Mouse (Mus musculus): ENCODE data around the gene Ms4a10. TPM values are rescaled to one million over a fixed set of nuclear protein-coding genes. Genes with fewer than 3 reads are reported as not detected.

The Ms4a10 gene
- polyA plus RNA-seq, 1 experiment from 2014 or later, result not detected

DNA sequence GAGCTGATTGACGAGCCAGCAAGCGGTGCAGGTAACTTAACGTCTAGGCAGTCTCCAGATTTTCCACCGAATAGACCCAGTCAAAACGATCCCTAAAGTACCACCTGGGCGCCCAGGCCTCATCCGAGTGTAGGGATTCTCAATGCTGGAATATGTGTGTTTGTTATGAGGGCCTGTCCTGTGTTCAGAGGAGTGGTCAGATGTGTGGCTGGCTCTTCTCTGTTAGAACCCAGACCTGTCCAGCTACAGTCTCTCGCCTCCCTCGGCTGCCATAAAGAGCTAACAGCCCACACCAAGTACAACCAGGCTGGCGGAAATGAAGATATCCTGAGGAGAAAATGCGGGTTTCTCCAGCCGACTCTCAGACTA, 14.5 kb downstream of the Ms4a10 start:
- peaks cover 30% of the 10 kb centered on the region for H3K27me3 ChIP-seq
- POLR2A ChIA-PET, result no interaction called here
- ATAC-seq, result no peak
- DNase-seq (ENCODE audit: low read depth, low spot score), result no peak
- no peak for TF ChIP-seq CTCF (IDR thresholded peaks at IDR 0.05)
- CTCF ChIA-PET, result interaction anchor here (0.9 to 5.1 kb wide), 4 partner anchors 9 to 83 kb away, joined by 3 to 75 read pairs (median 4); no protein-coding TSS in a partner anchor
- in situ Hi-C loops (cut with MboI; ENCODE audit: low pct_unique_long_range_greater_than_20kb), result loop anchor here (5.0 kb wide), 3 partner anchors 48 to 293 kb away; no protein-coding TSS in a partner anchor

DNA sequence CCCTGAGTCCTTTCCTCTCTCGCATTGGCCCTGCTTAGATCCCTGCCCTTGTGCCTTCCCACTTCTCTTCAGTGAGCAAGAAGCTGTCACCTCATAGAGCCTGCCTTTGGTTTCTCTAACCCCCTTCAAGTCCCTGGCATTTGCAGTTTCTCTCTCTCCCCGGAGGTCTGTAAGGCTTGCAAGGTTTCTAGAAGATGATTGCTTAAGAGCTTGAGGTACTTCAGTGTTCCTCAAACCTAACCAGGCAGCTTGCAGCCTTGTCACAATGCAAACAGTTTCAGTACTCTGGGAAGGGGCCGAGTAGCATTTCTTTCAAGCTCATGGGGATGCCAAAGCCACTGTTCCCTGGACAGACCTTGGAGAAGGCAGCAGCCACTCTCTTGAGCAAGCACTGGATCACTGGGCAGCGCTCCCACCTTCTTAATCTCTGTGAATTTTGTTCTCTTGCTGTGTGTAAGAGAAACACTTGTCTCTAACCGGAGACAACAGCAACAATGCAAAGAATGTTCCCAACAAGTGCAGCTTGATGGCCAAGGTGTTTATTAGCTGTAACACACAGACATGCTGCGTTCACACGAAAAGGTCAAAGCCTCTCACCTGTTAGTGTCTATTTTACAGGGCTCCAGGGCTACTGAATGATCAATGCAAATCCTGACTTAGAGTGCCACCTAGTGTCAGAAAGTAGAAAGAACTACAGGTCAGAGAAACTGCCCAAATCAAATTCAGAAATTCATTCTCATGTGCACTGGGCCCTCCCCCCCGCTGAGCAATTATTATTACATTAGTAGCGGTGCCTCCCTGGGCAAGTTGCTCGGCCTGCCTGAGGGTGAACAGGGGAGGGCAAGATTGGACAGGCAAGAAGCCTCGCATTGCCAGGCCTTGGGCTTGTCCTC, 15.1 kb downstream of the Ms4a10 start:
- ChIA-PET POLR2A (interaction anchor here (0.6 to 1.1 kb wide), 2 partner anchors 48 to 51 kb away, joined by 3 read pairs; no protein-coding TSS in a partner anchor), CTCF (interaction anchor here (0.8 to 5.1 kb wide), 12 partner anchors 8 to 249 kb away, joined by 3 to 75 read pairs (median 3); partner anchors contain the start of genes Ccdc86 and Ms4a10)
- ATAC-seq (peak; percentile 76), DNase-seq (ENCODE audit: low read depth, low spot score) (no peak)
- H3K27me3 ChIP-seq, result peaks cover 25% of the 10 kb centered on the region
- in situ Hi-C loops (cut with MboI; ENCODE audit: low pct_unique_long_range_greater_than_20kb), result loop anchor here (5.0 kb wide), 2 partner anchors 47 to 242 kb away; no protein-coding TSS in a partner anchor
- TF ChIP-seq CTCF (IDR thresholded peaks at IDR 0.05), result peak; percentile 89

DNA sequence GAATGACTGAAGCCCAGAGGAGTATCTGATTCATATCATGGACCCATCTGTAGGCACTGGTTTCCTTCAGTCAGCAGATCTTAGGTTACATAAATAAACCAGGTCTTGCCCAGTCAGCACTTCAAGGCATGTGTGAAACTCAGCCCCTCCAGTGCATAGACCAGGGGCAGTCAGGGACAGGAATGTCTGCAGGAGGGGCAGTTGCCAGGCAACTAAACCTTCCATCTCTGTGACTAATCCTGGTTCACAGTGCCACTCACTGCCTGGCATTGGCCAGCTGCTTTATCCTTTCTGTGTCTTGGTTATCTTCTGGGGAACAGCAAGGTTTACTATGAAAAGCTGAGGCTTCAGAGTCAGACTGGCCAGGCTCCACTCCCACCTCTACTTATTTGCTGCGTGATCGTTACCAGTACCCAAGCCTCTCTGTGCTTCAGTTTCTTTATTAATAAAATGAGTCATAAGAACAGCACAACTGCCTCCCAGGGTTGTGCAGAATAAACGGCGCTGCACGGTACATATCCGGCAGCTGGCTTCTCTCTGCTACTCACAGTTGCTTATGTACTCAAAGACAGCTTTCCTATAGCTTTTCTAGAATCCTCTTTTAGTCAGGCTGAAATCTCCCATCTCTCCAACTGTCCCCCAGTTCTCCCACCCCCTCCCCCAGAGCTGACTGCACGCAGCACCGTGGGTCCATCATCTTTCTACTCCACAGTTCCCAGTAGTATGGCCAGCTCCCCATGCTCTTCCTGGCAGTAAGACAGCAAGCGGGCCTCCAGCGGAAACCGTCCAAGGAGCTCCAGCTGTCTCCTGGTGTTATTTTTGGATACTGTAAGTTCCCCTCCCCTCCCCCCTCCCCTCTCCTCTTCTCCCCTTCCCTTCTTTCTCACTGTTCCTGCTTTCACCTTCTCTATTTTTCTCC, 22.2 kb downstream of the Ms4a10 start:
- ATAC-seq (peak; percentile 92), DNase-seq (ENCODE audit: low read depth, low spot score) (peak; percentile 48)
- TF ChIP-seq CTCF (IDR thresholded peaks at IDR 0.05), result no peak
- in situ Hi-C loops (cut with MboI; ENCODE audit: low pct_unique_long_range_greater_than_20kb), result no loop called here
- peaks cover 7% of the 10 kb centered on the region for H3K27me3 ChIP-seq
- CTCF ChIA-PET, result interaction anchor here (0.9 to 2.7 kb wide), 7 partner anchors 7 to 243 kb away, joined by 3 to 24 read pairs (median 3); no protein-coding TSS in a partner anchor
- POLR2A ChIA-PET, result interaction anchor here (0.6 kb wide), 1 partner anchor 46 kb away, joined by 4 read pairs; no protein-coding TSS in a partner anchor

DNA sequence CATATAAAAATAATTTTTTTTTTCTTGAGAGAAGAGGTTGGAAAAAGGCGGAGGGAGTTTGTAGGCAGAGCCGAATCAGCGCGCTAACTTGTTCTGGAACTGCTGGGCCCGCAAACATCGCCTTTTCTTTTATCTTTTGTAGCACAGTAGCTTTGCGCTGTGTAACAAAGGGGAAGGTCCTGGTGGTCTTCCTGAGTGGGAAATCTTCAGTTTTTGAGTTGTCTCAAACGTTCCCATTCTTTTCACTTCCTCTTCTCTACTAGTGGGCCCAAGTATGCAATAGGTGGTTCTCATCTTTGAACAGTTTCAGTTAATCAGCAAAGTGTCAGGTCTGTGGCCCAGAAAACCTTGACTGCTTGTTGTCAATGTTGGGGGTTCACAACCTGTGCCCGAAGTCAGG, 24.9 kb downstream of the Ms4a10 start:
- ATAC-seq (no peak), DNase-seq (ENCODE audit: low read depth, low spot score) (no peak)
- no peaks in the 10 kb centered on the region for H3K27me3 ChIP-seq
- in situ Hi-C loops (cut with MboI; ENCODE audit: low pct_unique_long_range_greater_than_20kb), result no loop called here
- CTCF ChIA-PET, result interaction anchor here (0.6 to 1.9 kb wide), 5 partner anchors 9 to 42 kb away, joined by 3 to 9 read pairs (median 3); partner anchors contain the start of gene Ptgdr2
- TF ChIP-seq CTCF (IDR thresholded peaks at IDR 0.05), result no peak
- POLR2A ChIA-PET, result interaction anchor here (0.7 to 1.9 kb wide), 3 partner anchors 43 to 267 kb away, joined by 3 to 4 read pairs (median 3); no protein-coding TSS in a partner anchor

DNA sequence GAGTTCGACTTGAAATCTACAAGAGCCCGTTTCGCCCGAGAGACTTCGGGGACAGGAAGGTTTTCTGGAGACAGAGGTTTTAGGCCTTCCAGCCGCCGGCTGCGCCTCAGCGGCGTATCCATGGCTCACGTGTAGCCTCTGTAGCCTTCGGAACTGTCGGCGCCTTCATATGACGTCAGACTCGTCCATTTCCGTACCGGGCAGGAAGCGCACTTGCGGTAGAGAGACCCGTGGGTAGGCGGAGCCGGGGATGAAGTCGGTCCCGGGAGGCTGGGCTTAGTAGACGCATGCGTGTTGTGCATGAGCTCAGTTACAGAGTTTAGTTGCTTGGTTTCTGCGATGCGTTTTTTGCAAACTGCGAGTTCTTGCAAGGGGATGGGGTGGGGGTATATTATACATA, 25.4 kb downstream of the Ms4a10 start, which contains the start of gene Ccdc86:
TSS of gene Ccdc86 (minus strand) at position 155 of the 400 bp plus-strand sequence.
- ChIA-PET POLR2A (interaction anchor here (0.7 to 1.2 kb wide), 2 partner anchors 40 to 43 kb away, joined by 3 read pairs; no protein-coding TSS in a partner anchor), CTCF (interaction anchor here (0.6 to 1.5 kb wide), 5 partner anchors 10 to 52 kb away, joined by 3 to 5 read pairs (median 3); partner anchors contain the start of gene Ptgdr2)
- DNase-seq (ENCODE audit: low read depth, low spot score) (peak; percentile 92), ATAC-seq (peak; percentile 72)
- H3K27me3 ChIP-seq, result no peaks in the 10 kb centered on the region
- in situ Hi-C loops (cut with MboI; ENCODE audit: low pct_unique_long_range_greater_than_20kb), result no loop called here
- TF ChIP-seq CTCF (IDR thresholded peaks at IDR 0.05), result no peak

DNA sequence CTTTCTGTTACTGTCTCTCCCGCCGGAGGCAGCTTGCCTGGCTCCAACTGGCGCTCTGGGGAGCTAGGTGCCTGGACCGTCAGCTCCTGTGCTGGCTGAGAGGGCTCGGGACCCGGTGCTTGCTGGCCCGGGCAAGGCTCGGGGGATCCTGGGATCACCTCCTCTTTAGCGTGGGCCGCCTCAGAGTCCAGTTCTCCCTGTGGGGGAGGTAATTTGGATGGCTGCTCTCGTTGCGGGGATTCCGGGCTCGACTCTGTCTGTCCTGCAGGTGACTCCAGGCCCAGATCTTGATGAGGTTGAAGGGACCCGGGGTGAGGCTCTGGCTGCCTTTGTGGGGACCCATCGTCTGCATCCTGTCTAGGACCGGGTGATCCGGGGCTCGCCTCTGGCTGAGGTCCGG, 26.1 kb downstream of the Ms4a10 start:
- in situ Hi-C loops (cut with MboI; ENCODE audit: low pct_unique_long_range_greater_than_20kb), result no loop called here
- H3K27me3 ChIP-seq, result no peaks in the 10 kb centered on the region
- ChIA-PET CTCF (interaction anchor here (1.2 to 1.5 kb wide), 2 partner anchors 29 to 34 kb away, joined by 3 to 5 read pairs; no protein-coding TSS in a partner anchor), POLR2A (interaction anchor here (1.0 to 1.4 kb wide), 3 partner anchors 24 to 54 kb away, joined by 3 to 7 read pairs (median 3); partner anchors contain the start of gene Prpf19)
- DNase-seq (ENCODE audit: low read depth, low spot score) (no peak), ATAC-seq (peak; percentile 2)
- TF ChIP-seq CTCF (IDR thresholded peaks at IDR 0.05), result no peak

DNA sequence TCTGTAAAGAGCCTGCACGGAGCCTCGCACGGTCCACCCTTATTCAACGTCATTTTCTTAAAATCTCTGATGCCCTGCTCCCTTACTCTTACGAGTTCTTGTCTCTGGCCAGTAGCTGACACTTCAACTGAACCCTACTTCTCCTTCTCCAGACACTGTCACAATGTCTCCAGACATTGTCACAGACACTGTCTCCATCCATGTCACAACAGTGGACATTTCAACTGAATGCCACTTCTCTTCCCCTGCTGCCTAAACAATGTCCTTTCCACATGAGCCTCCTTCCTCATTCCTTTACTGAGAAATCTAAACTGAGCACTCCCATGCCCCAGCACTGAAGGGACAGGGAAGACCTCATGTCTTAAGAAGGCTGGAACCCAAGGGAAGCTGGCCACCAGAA, 27.3 kb downstream of the Ms4a10 start:
- DNase-seq (ENCODE audit: low read depth, low spot score) (no peak), ATAC-seq (no peak)
- CTCF ChIA-PET, result interaction anchor here (1.2 to 1.8 kb wide), 2 partner anchors 10 to 33 kb away, joined by 5 read pairs; partner anchors contain the start of gene Ptgdr2
- in situ Hi-C loops (cut with MboI; ENCODE audit: low pct_unique_long_range_greater_than_20kb), result no loop called here
- TF ChIP-seq CTCF (IDR thresholded peaks at IDR 0.05), result no peak
- no peaks in the 10 kb centered on the region for H3K27me3 ChIP-seq
- POLR2A ChIA-PET, result interaction anchor here (1.1 to 1.7 kb wide), 3 partner anchors 12 to 52 kb away, joined by 3 to 7 read pairs (median 4); partner anchors contain the start of gene Prpf19

DNA sequence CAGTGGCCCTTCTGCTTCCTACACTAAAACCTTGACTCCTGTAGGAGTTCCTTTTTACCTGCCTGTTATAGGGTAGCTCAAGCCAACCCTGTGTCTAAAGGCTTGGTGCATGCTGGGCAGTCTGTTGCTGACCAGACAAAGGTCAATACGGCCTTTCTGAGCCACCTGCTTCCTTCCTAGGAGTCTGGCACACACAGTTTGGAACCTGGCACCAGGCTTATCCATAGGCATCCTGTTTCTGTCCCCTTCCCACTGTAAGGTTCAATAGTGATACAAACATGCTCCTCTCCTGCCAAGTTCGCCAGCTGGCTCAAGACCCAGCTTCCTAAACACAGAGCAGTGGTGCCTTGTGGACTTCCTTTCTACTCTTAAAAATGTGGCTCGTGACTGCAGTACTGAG, 28.0 kb downstream of the Ms4a10 start:
- no peak for TF ChIP-seq CTCF (IDR thresholded peaks at IDR 0.05)
- ATAC-seq (no peak), DNase-seq (ENCODE audit: low read depth, low spot score) (no peak)
- ChIA-PET POLR2A (interaction anchor here (1.1 to 1.7 kb wide), 2 partner anchors 11 to 38 kb away, joined by 3 to 4 read pairs; no protein-coding TSS in a partner anchor), CTCF (interaction anchor here (1.5 to 3.0 kb wide), 3 partner anchors 9 to 39 kb away, joined by 4 to 12 read pairs (median 5); partner anchors contain the start of gene Ptgdr2)
- in situ Hi-C loops (cut with MboI; ENCODE audit: low pct_unique_long_range_greater_than_20kb), result no loop called here
- no peaks in the 10 kb centered on the region for H3K27me3 ChIP-seq

DNA sequence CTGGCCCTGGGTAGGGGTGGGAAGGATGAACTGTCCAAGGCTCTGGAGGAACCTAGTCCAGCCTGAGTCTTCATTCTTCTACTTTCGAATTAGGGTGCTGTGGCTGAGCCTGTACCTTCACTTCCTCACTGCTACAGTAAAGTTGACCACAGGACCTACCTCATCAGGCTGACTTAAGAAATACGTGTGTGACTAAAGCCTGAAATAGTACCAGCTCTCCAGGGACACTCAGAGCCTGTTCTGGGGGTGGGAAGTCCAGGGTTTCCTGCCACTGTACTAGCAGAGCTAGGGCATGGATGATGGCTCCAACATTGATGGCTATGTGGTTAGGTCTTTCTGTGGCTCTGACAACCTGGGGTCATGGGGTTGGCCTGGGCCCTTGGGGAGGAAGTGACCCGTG, 30.5 kb downstream of the Ms4a10 start:
- in situ Hi-C loops (cut with MboI; ENCODE audit: low pct_unique_long_range_greater_than_20kb), result no loop called here
- ATAC-seq (no peak), DNase-seq (ENCODE audit: low read depth, low spot score) (no peak)
- POLR2A ChIA-PET, result interaction anchor here (0.9 kb wide), 1 partner anchor 9 kb away, joined by 5 read pairs; no protein-coding TSS in a partner anchor
- no peak for TF ChIP-seq CTCF (IDR thresholded peaks at IDR 0.05)
- CTCF ChIA-PET, result interaction anchor here (1.0 to 3.0 kb wide), 3 partner anchors 15 to 47 kb away, joined by 3 to 12 read pairs (median 3); no protein-coding TSS in a partner anchor
- H3K27me3 ChIP-seq, result no peaks in the 10 kb centered on the region

All from Patski (cell line).